Mouse (Mus musculus): ENCODE measurements at regions not wholly inside any gene's neighbourhood (a gene's known extent, or its start where the extent isn't known, plus 50 kb on each side); places are given as distances from the start of the nearest gene placed in this dataset.
A peak's percentile ranks its signal among the peaks of the same experiment; 100 is the strongest.

DNA sequence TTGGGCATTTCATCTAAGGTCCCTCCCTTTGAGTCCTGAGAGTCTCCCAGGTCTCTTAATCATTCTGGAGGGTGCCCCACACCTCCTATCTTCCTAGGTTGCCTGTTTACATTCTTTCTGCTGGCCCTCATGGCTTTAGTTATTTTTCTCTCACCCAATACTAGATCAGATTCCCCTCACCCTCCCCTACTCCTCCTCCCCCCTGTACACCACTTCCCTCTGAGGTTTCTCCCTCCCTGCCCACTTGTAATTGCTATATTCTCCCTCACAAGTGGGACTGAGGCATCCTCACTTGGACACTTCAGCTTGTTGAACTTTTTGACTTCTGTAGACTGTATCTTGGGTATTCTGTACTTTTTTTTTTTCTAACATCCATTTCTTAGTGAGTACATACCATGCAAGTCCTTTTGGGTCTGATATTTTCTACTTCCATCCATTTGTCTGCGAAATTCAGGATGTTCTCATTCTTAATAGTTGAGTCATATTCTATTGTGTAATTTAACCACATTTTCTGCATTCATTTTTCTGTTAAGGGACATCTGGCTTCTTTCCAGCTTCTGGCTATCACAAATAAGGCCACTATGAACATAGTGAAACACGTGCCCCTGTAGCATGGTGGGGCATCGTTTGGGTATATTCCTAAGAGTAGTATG is 113.3 kb downstream of the 4931408C20Rik start:
- ATAC-seq (replicated peaks; ENCODE audit: poor library complexity) = peak; percentile 63

DNA sequence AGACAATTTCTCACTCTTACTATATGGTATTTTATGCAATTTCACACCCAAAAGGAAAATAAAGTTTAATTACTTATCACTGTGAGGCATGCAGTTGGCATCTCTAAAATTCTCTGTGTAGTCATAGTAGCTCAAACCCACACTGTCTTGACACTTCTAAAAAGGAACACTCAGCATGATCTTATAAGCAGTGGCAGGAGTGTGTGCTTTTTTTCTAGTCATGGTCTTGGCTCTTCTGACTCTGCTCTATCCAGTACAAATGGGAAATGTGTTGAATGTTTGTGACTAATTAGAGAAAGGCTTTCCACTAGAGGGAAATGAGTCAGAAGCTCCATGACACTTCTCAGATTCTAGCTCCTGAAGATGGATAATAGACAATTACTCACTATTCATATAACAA is 127.8 kb downstream of the 4931408C20Rik start:
- no peak for ATAC-seq (replicated peaks; ENCODE audit: poor library complexity)

DNA sequence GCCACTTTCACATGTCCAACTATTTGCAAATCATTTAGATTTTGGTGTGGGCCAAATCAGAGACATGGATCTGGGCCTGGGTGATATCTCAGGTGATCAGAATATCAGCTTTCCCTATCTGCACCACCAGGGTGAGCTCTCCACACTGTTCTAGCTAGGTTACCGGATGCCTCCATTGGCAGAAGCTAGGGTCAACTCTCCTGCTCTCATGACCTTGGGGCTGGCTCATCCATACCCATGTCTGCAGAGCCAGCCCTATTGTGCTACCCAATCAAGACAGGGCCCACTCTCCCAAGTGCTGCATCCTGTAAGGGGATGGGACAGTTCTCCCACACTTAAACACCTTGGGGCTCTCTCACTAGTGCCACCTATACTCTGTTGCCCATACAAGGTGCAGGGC is 162.7 kb downstream of the 4931408C20Rik start:
- no peak for ATAC-seq (replicated peaks; ENCODE audit: poor library complexity)

DNA sequence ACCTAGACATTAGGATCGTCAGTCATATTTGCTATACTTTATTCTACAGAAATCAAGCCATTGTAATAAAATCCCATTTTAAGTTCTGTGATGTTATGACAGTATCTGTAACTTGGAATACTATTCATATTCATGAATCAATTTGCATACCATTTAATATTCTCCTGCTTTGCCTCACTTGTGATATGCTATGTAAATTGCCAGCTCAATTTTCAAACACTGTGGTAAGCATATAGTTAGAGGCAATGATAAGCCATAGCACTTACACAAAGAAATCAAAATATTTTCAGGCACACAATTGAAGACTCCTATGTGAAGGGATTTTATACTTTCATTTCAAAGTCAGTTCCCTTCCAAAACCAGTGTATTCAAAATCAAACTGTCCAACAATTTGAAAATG is 175.9 kb downstream of the 4931408C20Rik start:
- no peak for ATAC-seq (replicated peaks; ENCODE audit: poor library complexity)
